Mouse (Mus musculus) testis, adult 2 months (tissue): ENCODE data around the gene Spx.

Source experiments
- CTCF ChIP-seq: fragments of 200-500 bp; IDR thresholded peaks from 2 replicates; pipeline ENCODE4 v1.5.1; 2012; ENCODE audit warnings: low read depth, mild to moderate bottlenecking, inconsistent platforms, low read length, moderate library complexity; ENCODE audit not compliant: control insufficient read depth, insufficient read depth, insufficient replicate concordance
- POLR2A ChIP-seq: fragments of 200-500 bp; IDR thresholded peaks from 2 replicates; pipeline ENCODE4 v1.6.1; 2012; ENCODE audit warnings: low read depth, mild to moderate bottlenecking, inconsistent platforms, low read length, moderate library complexity; ENCODE audit not compliant: control insufficient read depth

DNA sequence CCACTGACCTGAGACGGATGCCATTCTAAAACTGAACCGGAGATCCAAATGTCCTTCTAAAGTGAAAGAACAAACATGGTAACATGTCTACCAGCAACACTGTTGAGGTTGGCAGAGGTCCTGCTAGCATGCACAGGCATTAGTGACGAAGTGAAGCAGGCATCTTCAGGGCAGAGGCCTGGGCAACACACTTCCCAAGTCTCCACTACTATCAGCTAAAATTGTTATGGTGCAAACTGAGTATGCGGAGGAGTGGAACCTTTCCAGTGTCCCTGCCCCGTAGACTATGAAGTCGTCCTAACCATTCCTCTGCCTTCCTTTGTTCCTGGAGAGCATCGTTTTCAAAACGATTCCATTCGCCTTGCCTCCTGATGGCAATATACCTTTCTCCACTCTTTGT is 28.7 kb upstream of the Spx start:
- TF ChIP-seq CTCF: no peak
- TF ChIP-seq POLR2A: no peak
